Mouse (Mus musculus) ZHBTc4 (cell line): ENCODE measurements around the gene Traf3ip3.
A peak's percentile ranks its signal among the peaks of the same experiment; 100 is the strongest.

ENCODE experiments used
- DNase-seq: peaks from one replicate; pipeline ENCODE4 v3.0.0-alpha.2; 2011; ENCODE audit warnings: low read depth, low spot score

Traf3ip3 gene

DNA sequence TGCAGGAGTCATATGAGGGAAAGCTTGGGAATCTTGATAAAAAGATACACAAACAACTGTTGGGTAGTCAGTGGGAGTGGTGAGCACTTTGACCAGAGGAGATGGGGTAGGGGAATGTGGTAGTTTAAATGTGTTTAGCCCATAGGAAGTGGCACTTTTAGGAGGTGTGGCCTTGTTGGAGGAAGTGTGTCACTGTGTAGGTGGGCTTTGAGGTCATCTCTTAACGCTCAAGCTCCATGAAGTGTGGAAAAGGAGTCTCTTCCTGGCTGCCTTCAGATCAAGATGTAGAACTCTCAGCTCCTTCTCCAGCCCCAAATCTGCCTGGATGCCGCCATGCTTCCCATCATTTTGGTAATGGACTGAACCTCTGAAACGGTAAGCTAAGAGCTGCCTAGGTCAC lies 6.0 kb upstream of the Traf3ip3 start, which contains the start of gene Lamb3:
Lamb3 (plus strand) TSS at position 197 of the 400 bp plus-strand sequence.
- DNase-seq, result no peak

DNA sequence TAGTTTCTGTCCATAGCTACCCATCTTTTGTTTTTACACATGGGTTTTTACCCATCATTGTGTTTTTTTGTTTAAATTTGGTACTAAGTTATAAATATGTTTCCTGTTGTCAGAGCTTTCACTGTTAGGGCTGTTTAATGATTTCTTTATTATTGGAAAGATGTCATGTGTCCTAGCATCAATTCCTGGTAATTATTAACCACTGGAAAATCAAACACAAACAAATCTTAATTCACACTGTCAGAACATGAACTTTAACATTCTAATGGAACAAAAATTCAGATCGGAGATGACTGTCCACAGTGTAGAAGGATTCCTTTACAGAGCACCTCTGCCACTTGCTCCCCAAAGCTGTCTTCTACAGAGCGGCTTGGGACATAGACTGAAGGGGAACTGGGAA lies 3.9 kb upstream of the Traf3ip3 start:
- DNase-seq, result no peak

DNA sequence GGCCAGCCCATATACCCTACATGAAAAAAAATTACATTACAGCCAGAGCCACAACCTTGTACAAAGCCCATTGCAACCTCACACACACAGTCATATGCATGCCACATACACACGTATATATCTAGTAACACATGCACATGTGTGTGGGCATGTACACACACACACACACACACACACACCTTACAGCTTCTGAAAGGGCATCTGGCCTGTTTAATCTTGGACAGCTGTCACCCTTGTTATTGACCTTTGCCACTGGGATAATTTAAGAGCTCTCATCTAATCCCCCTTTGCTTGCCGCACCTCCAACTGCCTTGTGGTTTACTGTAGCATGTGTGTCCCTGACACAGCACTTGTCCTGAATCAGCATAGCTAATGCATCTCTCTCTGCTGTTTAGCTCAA lies 2.3 kb upstream of the Traf3ip3 start:
- no peak for DNase-seq

DNA sequence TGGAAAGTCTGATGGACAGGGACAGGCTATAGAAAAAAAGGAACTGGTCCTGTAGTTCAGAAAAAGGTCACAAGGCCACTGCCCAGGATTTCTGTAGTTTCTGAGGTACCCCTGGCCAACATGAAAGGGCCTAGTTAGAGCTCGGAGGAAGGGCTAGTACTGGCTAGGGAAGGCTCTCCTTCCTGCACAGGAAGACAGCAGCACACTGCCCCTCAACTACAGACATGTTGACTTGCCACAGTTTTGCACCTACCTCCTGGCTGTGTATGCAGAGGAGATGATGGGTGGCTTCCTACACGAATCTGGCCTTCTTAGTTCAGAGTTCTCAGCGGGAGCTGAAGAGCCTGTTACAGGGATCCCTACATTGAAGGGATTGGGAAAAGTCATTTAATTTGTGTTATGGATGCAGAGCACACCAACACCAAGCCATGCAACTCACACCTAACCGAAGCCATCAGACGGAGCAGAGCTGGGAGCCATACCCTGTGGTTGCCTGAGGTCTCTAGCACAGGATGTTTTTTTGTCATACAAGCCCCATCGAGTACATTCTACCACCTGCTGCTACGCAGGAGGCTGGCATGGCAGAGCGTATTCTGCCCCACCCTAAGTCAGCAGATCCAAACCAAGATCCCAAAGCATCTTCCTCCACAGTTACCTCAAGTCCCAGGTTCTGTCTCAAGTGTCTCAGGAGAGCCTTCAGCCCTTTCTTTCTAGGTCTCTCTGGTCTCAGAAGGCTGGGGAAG lies 692 bp downstream of the Traf3ip3 start:
- DNase-seq, result no peak

DNA sequence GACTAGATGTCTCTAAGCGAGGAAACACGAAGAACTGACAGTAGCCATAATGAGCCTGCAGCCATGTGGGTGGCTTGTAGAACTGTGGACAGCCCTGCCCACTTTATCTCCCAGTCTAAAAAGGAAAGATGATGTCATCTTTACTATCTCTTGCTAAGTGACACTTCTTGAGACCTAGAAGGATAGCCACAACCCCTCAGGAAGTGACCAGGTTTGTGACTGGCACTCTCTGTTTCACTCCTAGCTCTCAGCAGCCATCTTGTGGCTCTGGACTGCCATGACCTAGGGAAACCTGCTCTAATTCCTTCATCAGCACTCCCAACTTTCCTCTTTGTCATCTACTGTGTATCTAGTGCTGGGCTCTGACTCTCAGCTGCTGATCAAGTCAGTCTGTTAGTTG lies 3.2 kb downstream of the Traf3ip3 start:
- DNase-seq, result no peak

DNA sequence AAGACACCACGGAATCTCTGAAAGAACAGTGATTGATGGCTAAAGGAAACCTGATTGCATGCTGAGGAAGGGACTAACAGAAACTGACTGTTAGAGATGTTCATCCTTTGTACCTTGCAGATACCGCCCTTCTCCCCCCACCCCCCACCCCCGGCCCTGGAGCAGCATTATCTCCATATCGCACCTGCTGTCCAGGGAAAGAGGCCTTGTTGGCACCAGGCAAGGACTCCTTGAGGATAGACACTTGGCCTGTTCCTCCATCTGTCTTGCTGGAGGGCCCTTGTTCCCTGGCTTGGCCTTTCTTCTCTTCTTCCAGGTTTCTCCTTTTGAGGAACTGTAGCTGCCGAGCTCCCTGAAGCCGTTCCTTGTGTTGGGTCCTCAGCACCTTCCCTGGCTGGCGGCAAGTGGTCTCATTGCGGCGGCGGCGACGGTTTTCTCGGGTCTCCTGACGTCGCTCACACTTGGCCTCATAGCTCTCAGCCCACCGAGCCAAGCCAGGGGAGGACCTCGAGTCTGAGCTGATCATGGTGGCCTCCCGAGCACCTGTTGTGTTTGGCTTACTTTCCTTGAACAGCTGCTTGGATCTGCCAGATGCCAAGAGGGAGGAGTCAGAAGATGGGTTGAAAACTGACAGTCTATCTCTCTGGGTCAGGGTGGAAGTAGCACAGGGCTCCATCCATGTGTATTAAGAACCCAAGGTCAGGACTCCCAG lies 3.9 kb downstream of the Traf3ip3 start:
- DNase-seq, result peak; percentile 19

DNA sequence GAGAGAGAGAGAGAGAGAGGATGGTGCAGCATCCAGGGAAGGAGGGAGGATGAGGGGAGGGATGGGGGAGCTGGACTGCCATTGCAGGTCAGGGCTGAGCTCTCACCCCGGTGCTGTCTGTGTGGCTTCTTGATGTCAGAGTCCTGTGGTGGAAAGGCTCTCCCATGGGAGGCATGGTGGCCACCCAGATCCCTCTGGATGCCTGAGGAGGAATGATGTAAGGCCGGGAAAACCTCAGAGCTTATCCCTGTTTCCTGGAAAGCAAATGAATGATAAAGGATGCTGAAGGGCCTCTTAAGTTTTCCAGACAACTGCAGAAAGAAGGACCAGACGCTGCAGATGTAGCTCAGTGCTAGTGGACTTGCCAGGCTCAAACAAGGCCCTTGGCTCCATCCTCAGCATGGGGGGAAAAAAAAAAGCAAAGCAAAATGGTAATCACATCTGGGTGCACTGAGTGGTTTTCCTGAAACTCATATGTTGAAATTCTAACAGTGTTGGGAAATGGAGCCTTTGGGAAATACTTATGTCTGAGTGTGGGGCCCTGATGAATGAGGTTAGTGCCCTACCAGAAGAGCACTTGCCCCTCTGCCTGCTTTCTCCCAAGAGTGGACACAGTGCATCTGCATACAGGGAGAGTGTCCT lies 6.2 kb downstream of the Traf3ip3 start:
- no peak for DNase-seq

DNA sequence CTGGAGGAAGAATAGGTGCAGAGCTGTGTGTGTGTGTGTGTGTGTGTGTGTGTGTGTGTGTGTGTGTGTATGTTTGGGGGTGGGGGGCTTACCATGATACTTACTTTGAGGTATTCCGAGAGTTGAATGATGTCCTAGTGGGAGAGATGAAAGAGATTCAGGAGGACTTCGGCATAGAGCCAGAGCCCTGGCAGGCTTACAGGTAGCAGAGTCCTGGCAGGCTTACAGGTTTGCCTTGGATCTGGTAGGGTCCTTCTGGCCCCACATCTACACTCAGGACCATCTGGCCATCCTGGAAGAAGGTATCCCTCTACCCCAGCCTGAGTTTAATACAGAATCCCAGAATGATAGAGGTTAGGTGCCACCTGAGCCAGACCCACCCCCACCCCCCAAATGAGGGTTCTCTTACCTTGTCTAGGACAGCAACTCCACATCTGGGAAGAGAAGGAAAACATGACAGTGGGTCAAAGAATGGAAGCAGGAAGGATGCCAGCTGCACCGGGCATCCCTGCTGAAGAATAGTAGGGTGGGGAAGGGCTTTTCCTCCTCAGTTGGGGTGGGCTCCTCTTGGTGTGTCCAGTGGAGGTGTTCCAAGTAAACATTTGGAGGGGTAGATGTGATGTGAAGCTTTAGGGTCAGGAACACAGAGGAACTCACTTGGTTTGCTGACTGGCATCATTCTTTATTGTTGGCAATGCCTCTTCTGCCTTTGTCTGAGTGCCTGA lies 6.9 kb downstream of the Traf3ip3 start:
- DNase-seq, result no peak

DNA sequence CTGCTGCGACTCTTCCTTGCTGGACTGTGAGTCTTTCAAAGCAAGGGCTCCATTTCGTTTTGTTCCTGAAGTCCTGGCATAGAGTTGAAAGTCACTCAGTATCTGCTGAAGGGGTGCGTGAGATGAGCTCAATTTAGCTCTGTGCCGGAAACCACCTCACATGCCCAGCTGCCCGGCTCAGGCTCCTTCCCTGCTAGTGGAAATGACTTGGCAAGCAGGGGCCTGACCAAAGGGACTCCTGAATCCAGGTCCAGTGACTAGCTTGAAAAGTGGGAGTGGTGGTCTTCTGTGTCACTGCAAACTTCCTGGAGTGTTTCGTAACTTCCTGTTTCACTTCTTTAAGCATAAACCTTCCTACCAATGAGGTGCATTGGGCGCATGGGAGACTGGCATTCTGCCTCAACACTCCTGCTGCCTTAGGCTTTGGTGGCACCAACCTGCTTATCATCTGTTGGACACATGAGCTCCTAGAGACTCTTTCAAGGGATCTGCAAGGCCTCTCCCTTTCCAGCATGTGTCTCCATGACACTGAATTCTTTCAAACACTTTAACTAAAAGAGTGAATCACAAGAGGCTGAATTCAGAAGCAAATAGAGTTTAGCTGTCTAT lies 9.7 kb downstream of the Traf3ip3 start:
- DNase-seq, result no peak

DNA sequence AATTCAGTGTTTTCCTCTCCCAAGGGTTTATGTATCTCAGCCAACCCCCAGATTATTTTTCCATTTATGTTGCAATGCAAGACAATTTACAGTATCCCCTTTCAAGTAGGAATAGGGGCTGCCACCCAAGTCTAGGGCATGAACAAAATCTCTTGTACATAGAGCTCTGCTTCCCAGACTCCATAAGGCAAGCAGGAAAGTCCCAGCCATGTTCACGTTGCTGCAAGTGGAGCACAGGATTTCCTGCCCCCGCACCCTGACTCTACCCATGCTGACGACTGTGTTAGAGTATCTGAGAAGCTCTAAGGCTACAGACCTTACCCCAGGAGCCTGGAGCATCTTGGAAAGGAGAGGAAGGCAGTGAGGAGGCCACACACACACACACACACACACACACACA lies 11.7 kb downstream of the Traf3ip3 start:
- no peak for DNase-seq

DNA sequence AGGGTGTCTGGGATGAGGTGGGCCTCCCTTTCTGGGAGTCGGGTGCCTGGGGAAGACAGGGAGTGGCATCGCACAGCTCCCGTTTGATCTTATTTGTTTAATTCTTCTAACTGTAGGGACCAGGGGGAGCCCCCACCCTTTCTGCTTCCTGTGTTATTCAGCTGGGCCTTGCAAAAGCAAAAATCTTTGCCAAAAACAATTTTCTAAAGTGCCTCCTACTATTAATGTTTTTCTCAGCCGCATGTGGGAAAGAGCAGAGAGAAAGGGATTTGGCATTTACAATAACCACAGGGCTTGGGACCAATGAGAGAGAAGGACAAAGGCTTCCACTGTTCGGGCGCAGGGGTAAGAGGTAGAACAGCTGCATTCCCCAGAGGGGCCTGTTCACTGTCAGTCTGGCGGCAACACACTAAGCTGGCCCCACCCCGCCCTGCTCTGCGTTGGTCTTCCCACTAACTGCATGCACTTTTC lies 12.3 kb downstream of the Traf3ip3 start:
- DNase-seq, result peak; percentile 39

DNA sequence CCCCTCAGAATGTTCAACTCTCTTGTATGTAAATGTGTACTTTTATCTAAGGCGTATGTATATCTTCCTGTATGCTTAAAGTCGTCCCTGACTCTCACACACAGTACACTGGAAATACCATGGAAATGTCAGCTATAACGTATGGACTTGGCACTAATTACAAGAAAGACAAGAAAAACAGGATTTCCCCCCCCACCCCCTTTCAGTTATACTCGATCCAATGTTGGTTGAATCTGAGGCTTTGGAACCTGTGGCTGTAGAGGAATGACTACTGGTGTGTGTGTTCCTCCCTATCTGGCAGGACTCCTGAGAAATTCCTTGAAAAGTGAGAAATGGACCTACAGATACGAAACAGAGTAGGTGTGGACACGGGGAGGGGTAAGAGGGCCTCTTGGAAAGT lies 13.2 kb downstream of the Traf3ip3 start:
- no peak for DNase-seq

DNA sequence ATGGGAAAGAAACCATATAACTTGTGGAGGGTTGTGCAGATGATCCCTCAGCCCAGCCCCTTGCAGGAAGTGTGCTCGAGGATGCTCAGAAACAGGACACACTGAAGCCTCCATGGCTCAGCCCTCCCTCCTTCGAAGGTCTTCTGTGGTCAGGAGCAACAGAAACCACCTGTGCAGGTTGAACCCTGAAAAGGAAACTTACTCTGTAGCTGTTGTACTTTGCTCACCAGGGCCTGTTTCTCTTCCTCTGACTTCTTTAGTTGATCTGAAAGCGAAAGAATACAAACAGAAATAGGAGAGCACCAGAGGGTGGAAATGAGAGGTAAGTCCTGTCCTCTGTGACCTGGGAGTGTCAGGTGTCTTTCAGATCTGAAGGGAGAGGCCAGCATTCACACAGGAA lies 20.4 kb downstream of the Traf3ip3 start:
- DNase-seq, result no peak

DNA sequence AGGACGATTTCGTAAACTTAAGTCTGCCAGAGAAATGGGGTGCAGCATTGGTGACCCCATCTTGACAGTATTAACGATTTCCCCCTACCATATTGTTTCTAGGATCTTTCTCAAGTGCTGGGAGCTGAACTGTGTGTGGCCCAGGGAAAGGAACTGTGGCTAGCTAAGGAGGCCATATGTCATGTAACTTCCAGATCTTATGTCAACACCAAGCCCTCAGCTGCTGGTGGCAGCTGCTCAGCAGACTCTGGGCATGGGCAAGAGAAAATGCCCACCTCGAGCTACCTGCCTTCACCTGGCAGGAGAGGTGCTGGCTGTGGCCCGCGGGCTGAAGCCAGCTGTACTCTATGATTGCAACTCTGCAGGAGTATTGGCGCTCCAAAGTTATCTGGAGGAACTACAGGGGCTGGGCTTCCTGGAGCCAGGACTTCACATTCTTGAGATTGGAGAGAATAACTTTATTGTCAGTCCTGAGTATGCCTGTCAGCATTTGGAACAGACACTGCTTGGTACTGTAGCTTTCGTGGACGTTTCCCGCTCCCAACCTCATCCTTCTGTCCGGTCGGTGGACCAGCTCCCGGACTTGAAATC lies 27.3 kb downstream of the Traf3ip3 start:
- DNase-seq, result peak; percentile 32

DNA sequence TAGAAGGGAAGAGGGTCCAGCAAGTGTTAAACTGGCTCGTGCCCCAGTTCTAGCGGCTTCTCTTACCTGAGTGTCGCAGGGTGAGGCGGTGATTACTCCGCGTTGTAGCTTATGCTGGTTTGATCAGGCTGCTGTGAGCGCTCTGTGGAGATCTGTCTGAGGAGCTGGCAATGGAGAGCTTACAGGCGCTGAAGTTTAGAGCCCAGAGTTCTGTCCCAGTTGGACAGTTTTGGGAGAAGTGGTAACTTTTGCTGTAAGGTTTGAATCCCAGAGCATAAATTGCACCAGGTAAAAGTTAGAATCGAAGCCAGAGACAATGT lies 27.7 kb downstream of the Traf3ip3 start:
- DNase-seq, result no peak

DNA sequence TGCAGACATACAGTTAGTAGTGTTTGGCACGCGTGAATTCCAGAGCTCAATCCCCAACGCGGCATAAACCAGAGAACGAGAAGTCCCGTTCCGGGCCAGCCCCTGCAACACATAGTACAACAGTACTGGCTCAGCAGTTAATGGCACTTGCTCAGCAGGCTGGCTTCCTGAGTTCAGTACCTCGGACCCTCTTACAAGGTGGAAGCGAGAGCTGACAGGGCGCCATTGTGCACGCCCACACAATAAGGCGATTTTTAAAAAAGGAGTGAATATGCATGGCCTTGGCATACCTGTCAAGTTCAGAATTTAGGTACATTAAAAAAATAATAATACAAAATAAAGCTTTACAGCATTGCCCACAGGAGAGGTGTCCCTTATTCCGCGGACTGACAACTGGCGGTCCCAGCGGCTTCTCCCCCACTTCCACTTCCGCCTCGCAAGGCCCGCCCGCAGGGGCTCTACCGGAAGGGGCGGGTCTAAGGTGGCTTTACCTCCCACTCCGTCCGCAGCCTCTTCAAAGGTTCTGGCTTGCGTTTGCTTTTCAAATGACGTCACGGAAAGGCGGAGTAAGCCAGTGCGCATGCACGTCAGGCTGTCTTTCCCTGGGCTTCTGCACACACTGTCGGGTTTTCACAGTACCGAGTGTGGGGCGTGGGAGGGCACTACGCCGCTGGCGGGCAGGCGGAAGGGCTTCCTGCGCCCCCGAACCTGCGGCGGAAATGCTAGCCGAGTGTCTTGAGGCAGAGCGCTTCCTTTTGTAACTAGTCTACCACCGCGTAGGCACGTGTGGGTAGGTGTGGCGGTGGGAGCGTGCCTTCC lies 28.3 kb downstream of the Traf3ip3 start:
- peak; percentile 99 for DNase-seq

DNA sequence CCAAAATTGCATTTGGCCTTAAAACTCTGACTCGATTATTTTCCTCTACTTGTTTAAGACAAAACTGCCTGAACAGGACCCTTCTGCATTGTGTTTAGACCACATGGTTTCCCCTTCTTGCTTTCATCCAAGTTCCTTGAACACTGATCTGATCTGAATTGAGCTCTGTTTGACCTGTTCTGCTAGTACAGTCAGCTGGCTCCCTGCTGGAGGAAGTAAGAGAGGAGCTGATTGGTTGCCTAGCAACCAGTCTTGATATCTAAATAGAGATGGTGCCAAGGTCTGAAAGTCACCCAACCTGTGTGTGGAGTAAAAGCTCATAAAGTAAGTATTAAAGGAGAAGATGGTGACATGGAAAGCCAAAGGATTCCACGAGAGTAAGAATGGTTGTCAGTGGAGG lies 31.6 kb downstream of the Traf3ip3 start:
- DNase-seq, result peak; percentile 20

DNA sequence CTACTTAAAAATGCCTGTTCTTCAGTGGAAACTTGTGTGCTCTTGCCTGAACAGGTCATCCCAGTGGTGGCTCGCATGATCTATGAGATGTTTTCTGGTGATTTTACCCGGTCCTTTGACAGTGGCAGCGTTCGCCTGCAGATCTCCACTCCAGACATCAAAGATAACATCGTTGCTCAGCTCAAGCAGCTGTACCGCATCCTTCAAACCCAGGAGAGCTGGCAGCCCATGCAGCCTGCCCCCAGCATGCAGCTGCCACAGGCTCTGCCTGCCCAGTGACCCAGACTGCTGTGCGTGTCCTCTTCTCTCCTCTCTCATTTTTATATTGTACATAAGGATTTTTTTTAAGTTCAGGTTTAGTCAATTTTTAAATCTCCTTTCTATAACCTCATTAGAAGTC lies 32.3 kb downstream of the Traf3ip3 start:
- DNase-seq, result no peak

DNA sequence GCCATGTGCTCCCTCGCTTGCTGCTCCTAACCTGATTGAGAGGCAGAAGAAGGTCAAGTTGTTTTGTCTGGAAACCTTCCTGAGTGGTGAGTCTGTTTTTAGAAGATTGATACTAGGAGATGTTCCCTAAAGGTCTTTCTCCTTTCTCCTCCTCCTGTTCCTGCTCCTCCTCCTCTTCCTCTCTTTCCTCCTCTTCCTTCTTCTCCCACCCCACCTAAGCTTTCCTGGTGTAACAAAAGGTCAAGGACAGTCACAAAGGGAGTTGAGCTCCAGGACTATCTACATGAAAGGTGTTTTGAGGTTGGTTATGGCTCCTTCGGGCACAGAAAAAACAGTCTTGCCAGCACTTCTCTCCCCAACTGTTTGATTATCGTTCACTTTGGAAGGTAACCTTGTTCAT lies 33.8 kb downstream of the Traf3ip3 start, which contains the start of gene A130010J15Rik:
A130010J15Rik (plus strand) TSS at position 301 of the 400 bp plus-strand sequence.
- DNase-seq, result no peak

DNA sequence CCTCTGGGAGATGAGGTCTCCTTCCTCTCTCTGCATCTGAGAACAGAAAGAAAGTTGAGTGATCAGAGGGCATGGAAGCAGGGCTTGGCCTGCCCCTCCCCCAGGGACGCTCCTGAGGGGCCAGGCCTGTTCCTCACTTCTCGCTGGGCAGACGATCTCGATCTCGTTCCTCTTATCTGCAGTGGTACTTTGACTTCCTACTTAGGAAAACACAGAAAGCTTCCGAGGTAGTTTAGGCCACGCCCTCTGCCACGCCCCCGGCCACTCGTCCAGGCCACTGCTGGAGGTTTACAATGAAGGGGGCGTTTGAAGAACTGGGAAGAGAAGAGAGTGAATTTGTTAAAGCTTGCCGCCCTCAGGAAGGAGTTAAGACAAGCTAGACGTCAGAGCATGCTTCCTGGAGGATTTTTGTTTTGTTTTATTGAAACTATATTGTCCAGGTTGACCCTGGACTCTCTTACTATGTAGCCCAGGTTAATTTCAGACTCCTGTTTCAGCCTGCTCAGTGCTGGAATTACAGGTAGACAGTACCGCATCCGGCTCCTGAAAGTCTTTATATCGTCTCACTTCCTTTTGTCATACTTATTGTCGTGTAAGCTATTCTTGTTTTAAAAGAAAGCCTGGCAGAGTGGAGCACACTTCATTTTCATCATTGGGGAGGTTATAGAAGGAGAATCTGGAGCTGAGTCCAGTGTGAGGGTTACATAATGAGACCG lies 41.0 kb downstream of the Traf3ip3 start:
- peak; percentile 87 for DNase-seq
